Mouse (Mus musculus) liver, adult 2 months (tissue): ENCODE data around the gene Hirip3.

ENCODE experiments used
- CTCF ChIP-seq: fragments of 200-500 bp; IDR thresholded peaks from 2 replicates; pipeline ENCODE4 v1.5.1; 2011; ENCODE audit warnings: low read depth, low read length, control low read depth
- POLR2A ChIP-seq: fragments of 200-500 bp; IDR thresholded peaks from 2 replicates; pipeline ENCODE4 v1.6.1; 2011; ENCODE audit warnings: low read length, control low read depth; ENCODE audit not compliant: insufficient read depth; ENCODE audit errors: extremely low read depth

DNA sequence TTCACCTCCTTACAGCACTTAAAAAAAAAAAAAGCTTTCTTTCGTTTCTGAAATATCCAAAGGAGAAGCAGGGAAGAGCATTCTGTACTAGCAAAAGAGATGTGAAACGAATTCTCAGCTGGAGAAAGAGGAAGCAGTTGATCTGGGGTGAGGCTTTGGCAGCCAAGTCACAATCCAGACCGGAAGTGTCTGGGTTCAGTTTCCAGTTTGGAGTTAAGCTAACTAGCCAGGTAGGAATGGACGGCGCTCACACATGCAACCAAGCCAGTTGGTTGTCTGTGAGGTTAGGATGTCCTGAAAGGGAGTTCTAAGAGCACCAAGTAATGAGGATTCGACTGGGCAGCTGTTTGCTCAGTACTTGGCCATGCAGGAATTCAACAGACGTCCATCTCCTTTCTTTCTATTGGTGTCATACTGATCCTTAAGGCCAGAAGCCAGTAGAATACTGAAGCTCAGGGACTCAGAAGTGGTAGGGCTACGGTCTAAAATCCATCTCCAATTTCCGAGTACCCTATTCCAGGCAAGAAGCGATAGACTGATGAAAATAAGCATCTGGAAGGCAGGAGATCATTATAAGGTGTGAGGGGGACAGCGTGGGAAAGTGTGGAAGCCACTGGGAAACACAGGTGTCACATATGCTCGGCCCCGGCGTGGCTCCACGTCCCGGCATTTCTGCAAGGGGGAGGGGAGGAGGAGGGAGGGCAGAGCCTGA is 35.8 kb downstream of the Hirip3 start:
- TF ChIP-seq CTCF = no peak
- TF ChIP-seq POLR2A = no peak
